Mouse (Mus musculus) cerebellum, adult 18-20 months (tissue): Measurements from ENCODE around the gene Pold1.
A peak's percentile ranks its signal among the peaks of the same experiment; 100 is the strongest.

Experiments
- DNase-seq, 2 experiments: peaks; one replicate each; pipeline ENCODE4 v3.0.0; 2021

The Pold1 gene

GRCm38 (mm10) chr7:44521710-44522109, 26.9 kb downstream of the Pold1 start:
- peak; percentile 73 to 84 for DNase-seq

DNA sequence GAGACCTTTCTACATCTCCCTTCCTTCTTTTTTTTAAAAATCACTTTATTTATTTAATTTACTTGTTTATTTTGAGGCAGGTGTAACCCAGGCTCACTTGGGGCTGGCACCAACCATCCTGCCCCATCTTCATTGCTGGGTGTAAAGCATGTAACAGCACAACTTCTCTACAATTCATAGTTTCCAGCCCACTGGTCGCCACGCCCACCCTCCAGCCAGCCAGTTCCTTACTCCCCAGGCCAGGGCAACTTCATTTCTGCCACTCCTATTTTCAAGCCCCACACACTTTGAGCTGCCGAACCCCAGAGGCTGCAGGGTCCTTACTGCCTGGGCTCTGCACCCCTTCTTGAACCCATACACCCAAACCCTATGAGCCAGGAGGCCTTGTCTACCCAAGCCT, 27.7 kb downstream of the Pold1 start:
- DNase-seq = no peak

DNA sequence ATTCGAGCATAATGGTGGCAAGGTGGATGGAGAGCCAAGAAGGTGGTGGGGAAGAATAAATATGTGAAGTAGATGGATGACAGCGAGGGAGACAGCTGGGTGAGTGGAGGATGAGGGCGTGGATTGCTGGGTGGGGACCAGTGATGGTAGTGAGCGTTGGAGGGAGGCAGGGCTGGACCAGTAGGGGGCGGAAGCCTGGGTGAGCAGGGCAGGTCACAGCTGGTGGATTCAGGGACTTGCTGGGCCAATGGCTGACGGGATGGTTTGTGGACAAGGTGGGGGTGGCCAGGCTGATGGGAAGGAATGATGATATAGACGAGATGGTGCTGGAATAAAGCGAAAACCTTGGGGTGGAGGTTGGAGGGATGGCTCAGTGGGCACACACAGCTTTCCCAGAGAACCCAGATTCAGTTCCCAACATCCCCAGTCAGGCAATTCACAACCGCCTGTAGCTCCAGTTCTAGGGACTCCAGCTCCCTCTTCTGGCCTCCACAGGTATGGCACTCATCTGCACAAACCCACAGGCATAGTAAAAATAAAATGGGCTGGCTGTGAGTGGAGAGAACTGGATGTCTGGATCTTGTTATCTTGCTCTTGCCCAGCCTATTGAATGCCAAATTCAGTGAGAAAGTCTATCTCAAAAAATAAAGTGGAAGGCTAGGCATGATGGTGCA, 29.3 kb downstream of the Pold1 start:
- DNase-seq = peak in 1 of 2 experiments; percentile 7

DNA sequence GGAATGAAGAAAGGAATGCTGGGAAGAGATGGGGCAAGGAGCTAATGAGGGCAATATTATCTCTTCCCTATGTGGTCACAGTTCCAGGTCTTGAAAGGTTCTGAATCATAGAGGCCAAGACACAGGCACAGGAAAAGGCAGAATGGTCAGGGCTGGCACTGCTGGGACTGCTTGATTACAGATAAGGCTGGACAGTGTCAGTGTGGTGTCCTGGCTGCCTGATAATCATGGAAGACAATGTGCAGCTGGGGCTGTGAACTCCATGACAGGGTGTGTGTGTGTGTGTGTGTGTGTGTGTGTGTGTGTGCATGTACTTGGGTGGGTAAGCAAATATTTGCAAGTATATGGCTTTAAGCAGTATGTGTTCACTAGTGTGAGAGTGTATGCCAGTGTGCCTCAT, 41.2 kb downstream of the Pold1 start:
- no peak for DNase-seq

- DNase-seq = peak; percentile 75 to 84
Observed at GRCm38 (mm10) chr7:44501563-44502115, 47.0 kb downstream of the Pold1 start.

GRCm38 (mm10) chr7:44500046-44500445, 48.6 kb downstream of the Pold1 start:
- no peak for DNase-seq

GRCm38 (mm10) chr7:44498922-44499321, 49.7 kb downstream of the Pold1 start:
- no peak for DNase-seq

GRCm38 (mm10) chr7:44497361-44498055, 51.1 kb downstream of the Pold1 start:
- DNase-seq = no peak

GRCm38 (mm10) chr7:44496771-44497109, 51.9 kb downstream of the Pold1 start:
- no peak for DNase-seq

DNA sequence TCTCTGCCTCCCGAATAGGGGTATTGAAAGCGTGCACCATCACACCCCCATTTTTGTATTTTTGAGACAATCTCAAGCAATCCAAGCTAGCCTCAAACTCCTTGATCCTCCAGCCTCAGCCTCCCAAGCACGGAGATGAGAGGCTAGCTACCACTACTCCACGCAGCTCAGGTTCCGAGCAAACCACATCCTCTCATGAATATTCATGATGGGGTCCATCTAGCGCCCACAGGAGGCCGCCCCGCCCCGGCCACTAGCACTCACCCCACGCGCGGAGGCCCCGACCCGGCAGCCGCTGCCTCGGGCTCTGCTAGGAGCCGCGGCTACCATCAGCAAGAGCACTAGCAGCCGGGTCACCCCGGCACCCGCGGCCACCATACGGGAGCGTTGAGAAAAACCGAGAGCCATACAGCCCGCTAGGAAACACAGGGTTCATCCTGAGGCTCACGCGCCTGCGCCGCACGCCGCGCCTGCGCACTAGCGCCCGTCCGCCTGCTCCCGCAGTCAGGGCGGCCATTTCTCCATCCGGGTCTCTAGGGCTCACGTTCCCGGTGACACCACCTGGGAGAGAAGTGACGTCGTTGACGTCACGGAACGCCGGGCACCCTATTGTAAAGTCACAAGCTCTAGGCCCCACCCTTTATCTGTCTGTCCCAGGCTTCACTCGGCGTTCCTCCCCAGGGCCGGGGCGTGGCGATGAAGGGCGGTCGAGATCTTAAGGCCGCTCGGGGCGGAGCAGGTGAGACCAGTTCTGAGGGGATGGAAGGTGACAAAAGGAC, 52.5 kb downstream of the Pold1 start, which contains the start of the genes Emc10 and Fam71e1:
Gene Emc10, minus strand, starts transcription at position 538 of the 779 bp plus-strand sequence.
Gene Fam71e1, plus strand, starts transcription at position 590 of the 779 bp plus-strand sequence.
- peak; percentile 98 to 99 for DNase-seq

DNA sequence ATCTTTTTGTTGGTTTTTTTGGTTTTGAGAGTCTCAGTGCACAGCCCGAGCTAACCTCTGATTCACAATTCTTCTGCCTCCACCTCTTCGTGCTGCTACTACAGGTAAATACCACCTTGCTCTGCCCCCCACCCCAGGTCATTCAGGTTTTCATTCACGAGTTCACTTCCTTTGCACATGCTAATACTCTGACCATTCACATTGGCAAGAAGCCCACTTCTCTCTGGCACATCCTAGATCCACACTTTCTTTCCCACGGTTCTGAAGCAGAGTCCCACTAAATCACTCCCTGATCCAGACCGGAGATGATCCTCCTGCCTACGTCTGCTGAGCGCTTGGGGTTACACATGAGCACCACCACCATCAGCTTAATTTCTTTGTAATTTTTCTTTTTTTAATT, 53.6 kb downstream of the Pold1 start:
- DNase-seq = no peak

GRCm38 (mm10) chr7:44494681-44495080, 54.0 kb downstream of the Pold1 start:
- no peak for DNase-seq

DNA sequence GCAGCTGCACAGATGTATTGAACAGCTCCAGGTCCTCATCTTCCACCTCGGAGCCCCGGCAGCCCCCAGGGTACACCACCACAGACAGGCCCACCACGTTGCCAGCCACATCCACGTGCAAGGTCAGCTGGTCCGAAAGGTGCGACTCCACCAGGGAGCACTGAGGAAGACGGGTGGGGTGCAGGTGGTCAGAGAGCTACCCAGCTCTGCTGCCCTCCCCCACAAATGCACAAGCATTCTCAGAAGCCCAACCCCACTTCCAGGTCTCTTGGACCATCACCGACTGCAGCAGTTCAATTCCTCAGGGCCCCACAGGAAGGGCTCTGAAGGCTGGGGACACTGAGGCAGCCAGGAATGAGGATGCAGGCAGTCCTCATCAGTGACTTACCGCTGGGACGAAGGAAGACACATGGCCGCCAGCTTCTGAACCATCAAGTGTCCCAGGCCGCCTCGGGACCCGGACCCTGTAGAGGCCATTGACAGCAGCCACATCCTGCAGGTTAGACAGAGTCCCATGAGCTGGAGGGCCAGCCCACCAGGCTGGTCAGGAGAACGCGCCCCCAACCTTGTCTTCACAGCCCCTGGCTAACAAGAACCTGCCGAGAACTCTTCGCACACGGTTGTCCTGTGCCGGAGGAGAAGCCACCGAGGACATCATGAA, 56.4 kb downstream of the Pold1 start:
- DNase-seq = no peak

GRCm38 (mm10) chr7:44491391-44491790, 57.3 kb downstream of the Pold1 start:
- no peak for DNase-seq

- no peak for DNase-seq
Observed at GRCm38 (mm10) chr7:44490281-44490680, 58.4 kb downstream of the Pold1 start.

GRCm38 (mm10) chr7:44488545-44488944, 60.1 kb downstream of the Pold1 start:
- peak in 1 of 2 experiments; percentile 10 for DNase-seq

GRCm38 (mm10) chr7:44487936-44488335, 60.7 kb downstream of the Pold1 start:
- no peak for DNase-seq

DNA sequence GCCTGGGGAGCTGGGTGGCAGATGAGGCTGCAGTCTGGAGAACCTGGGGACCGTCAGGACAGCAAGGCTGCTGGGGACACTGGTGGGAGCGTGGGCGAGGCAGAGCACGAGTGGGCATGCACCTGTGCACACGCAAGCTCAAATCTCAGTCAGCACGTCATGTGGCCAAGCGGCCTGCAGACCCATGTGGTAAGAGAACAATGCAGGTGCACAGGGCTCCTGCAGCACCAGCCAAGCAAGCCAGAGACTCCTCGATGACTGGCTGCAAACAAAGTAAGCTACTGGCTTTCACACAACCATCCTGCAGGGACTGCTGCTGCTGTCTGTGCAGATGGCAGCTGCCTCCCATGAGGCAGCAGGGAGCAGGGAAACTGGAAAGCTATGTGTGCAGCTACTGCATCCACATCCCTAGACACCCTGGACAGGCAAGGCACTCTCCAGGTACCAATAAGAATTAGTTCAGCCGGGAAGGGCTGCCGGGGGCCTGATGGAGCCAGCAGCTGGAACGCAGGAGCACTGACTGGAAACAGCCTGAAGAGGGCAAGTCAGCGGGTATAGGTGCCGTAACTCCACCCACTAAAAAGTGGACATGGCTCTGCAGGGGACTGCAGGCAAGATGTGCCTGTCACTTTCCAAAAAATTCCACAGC, 61.6 kb downstream of the Pold1 start:
- peak in 1 of 2 experiments; percentile 10 for DNase-seq

GRCm38 (mm10) chr7:44485572-44486195, 63.0 kb downstream of the Pold1 start:
- no peak for DNase-seq

DNA sequence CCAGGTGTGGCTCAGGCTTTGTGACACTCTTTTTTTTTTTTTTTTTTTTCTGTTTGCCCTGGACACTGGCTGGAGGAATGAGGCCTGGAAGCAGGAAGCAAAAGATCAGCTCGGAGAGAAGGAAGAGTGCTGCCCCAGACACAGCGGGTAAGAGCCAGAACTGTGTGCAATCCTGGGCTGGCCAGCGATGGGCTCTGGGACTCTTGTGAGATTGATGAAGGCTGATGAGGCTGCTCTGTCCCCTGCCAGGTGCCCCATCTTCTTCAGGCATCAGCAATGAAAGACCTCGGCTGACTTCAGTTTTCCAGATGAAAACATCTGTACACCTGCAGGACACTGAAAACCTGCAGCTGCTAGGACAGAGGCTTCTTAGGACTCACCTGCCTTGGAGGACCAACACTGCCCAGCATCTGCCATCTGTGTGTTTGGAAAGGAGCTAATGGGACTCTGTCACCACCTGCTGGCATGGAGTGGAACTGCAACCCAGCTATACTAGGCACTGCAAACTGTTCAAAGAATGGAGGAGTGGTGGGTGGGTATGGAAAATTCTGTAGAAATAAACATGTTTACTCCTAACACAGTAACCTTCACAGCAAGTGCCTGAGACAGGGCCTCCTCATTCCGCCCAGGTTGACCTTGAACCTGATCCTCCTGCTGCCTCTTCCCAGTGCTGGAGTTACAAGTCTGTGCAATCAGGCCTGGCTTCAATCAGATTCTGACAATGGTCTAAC, 63.6 kb downstream of the Pold1 start:
- DNase-seq = peak; percentile 83 to 87

- no peak for DNase-seq
Observed at GRCm38 (mm10) chr7:44484109-44484508, 64.5 kb downstream of the Pold1 start.
